Comparison of ENCODE assay signal across 33 mouse cellular contexts in the genomic region with DNA sequence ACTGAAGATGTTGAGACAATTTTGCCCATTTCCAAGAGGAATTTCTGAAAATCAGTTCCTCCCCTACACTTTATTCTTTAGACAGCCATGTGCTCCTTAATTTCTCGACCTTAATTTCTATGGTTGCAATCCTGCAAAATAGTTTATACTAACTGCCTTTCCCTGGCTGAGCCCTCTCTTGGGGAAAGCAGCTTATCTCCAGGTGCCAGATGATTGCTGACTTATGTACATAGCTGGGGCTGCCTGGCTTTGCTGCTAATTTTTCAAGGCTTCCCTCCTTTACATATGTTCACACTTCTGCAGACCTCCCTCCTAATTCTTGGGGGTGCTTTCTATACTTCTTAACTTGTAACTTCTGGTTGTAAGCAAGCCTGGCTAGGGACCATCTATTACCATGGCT. TPM values are rescaled to one million over a fixed set of nuclear protein-coding genes. Genes with fewer than 3 reads are reported as not detected.
A peak's percentile ranks its signal among the peaks of the same experiment; 100 is the strongest.
DNase-seq lines count a peak whose midpoint lies in the region; ATAC-seq and TF ChIP-seq lines count a peak whose summit lies in the region.
"Had no signal": no experiment of that assay in that cellular context is flagged by ENCODE, and none has a peak within 500 bp of the region (broad histone marks: within the 10 kb centered on the region; RNA-seq: fewer than 3 reads in every experiment).

No protein-coding gene starts in this region.

- no peaks in the 10 kb centered on the region for H3K9me3 ChIP-seq in stomach, embryonic 14.5 days (ENCODE audit: control insufficient read depth, low read depth, low read length)
- no peaks in the 10 kb centered on the region for H3K9me3 ChIP-seq in stomach, postnatal 0 days (ENCODE audit: control insufficient read depth, low read length)
- H3K9me3 ChIP-seq: forebrain, embryonic 10.5 days; forebrain, embryonic 13.5 days; hindbrain, embryonic 10.5 days; hindbrain, embryonic 13.5 days had no signal

- H3K27me3 ChIP-seq in stomach, embryonic 14.5 days (ENCODE audit: control insufficient read depth, insufficient read depth, low read length): no peaks in the 10 kb centered on the region
- H3K27me3 ChIP-seq in stomach, postnatal 0 days (ENCODE audit: control insufficient read depth, insufficient read depth, low read length): no peaks in the 10 kb centered on the region
- H3K27me3 ChIP-seq: forebrain, embryonic 13.5 days; hindbrain, embryonic 13.5 days had no signal

- no peaks in the 10 kb centered on the region for H3K36me3 ChIP-seq in stomach, embryonic 14.5 days (ENCODE audit: control insufficient read depth, insufficient read depth, low read length)
- no peaks in the 10 kb centered on the region for H3K36me3 ChIP-seq in stomach, postnatal 0 days (ENCODE audit: control insufficient read depth, insufficient read depth, low read length)
- H3K36me3 ChIP-seq: forebrain, embryonic 10.5 days; hindbrain, embryonic 10.5 days; hindbrain, embryonic 13.5 days had no signal

- H3K4me2 ChIP-seq in stomach, embryonic 14.5 days (replicated peaks; ENCODE audit: low read depth, low read length): no peak overlapping the region
- H3K4me2 ChIP-seq in stomach, postnatal 0 days (replicated peaks; ENCODE audit: low read depth): no peak overlapping the region
- H3K4me2 ChIP-seq: forebrain, embryonic 13.5 days; heart, embryonic 11.5 days; hindbrain, embryonic 13.5 days had no signal

- TF ChIP-seq EP300 in stomach, postnatal 0 days (optimal IDR thresholded peaks at IDR 0.05): no peak

- ATAC-seq in stomach, embryonic 14.5 days (ENCODE audit: insufficient number of reproducible peaks, insufficient read depth, low FRiP score, low read depth): 0 out of 2 replicates have a peak, but pooled peaks have one; percentile 53
- 0 out of 2 replicates have a peak, but pooled peaks have one; percentile 40 for ATAC-seq in stomach, postnatal 0 days (ENCODE audit: low FRiP score, low TSS enrichment)
- ATAC-seq in megakaryocyte, adult 5-6 weeks (ENCODE audit: poor library complexity, severe bottlenecking): no peak
- ATAC-seq: activated CD4-positive, CD25-positive, alpha-beta regulatory T cell, adult 4 months; forebrain, embryonic 13.5 days; forebrain, embryonic 16.5 days; hindbrain, embryonic 16.5 days had no signal

- 0 out of 2 replicates have a peak overlapping the region, but pooled peaks have one; percentile 29 for H3K27ac ChIP-seq in stomach, embryonic 14.5 days (ENCODE audit: low read length)
- no peak overlapping the region for H3K27ac ChIP-seq in stomach, postnatal 0 days (replicated peaks)
- H3K27ac ChIP-seq: forebrain, embryonic 10.5 days; forebrain, embryonic 13.5 days; hindbrain, embryonic 10.5 days; hindbrain, embryonic 13.5 days had no signal

- WGBS in stomach, embryonic 14.5 days: 13% methylated on average over 1 of the region's 1 CpGs
- 41% methylated on average over 1 of the region's 1 CpGs for WGBS in stomach, postnatal 0 days

- H3K9ac ChIP-seq in stomach, embryonic 14.5 days (replicated peaks; ENCODE audit: low read depth, low read length): no peak overlapping the region
- H3K9ac ChIP-seq in stomach, postnatal 0 days (ENCODE audit: low read length): no peak overlapping the region
- H3K9ac ChIP-seq: forebrain, embryonic 13.5 days; hindbrain, embryonic 13.5 days had no signal

- peak; percentile 57 for DNase-seq in heart, adult 11 months
- DNase-seq in heart, postnatal 4 days: no peak
- no peak for DNase-seq in stomach, postnatal 0 days (ENCODE audit: low spot score)
- DNase-seq in natural killer cell, adult 2 months (ENCODE audit: low spot score in 2 of 2): no peak
- DNase-seq: adrenal gland, adult 8-10 months; adrenal gland, postnatal 25 days; cerebellum, adult 11-12 months; cerebellum, adult 8-10 months; cerebellum, postnatal 10 days; cerebellum, postnatal 36 days; gastrocnemius, postnatal 10 days; gastrocnemius, postnatal 36 days had no signal

- H3K4me1 ChIP-seq in stomach, embryonic 14.5 days (ENCODE audit: control insufficient read depth, insufficient read depth, low read length): 0 out of 2 replicates have a peak, but pooled peaks cover 3% of the 10 kb centered on the region
- H3K4me1 ChIP-seq in stomach, postnatal 0 days (replicated peaks; ENCODE audit: control insufficient read depth, insufficient read depth): no peaks in the 10 kb centered on the region
- H3K4me1 ChIP-seq: forebrain, embryonic 10.5 days; hindbrain, embryonic 10.5 days; hindbrain, embryonic 13.5 days had no signal

- H3K4me3 ChIP-seq in stomach, embryonic 14.5 days (ENCODE audit: low read depth, low read length): no peak overlapping the region
- no peak overlapping the region for H3K4me3 ChIP-seq in stomach, postnatal 0 days (ENCODE audit: low read depth, low read length)
- H3K4me3 ChIP-seq: forebrain, embryonic 10.5 days; forebrain, embryonic 13.5 days; hindbrain, embryonic 10.5 days; hindbrain, embryonic 13.5 days had no signal

- TF ChIP-seq CTCF in stomach, postnatal 0 days (IDR thresholded peaks at IDR 0.05; ENCODE audit: low read depth): no peak

RNA-seq across cellular contexts. Expression of gene Cyp4v3, which starts 12.1 kb away (rescaled TPM):
- 1 to 10 TPM; 1.1 to 1.4 TPM for total RNA-seq in heart, postnatal 4 days (2021)
- polyA plus RNA-seq in stomach, embryonic 14.5 days (2014; fragmentation: Nextera tagmentation; extraction: Ambion mirVana): 3.3 and 4.1 TPM in 2 replicates
- polyA plus RNA-seq in stomach, postnatal 0 days (2015; fragmentation: Nextera tagmentation; extraction: Ambion mirVana): 5.1 and 6.3 TPM in 2 replicates
- 18.4 and 21.6 TPM in 2 replicates for total RNA-seq in megakaryocyte, adult 5-6 weeks (2015)
- total RNA-seq in megakaryocyte, adult 5-6 weeks (2017): 18.0 and 21.5 TPM in 2 replicates

RNA-seq across cellular contexts. Expression of gene Gm45753, which starts 12.7 kb away (rescaled TPM):
- not detected for total RNA-seq in heart, postnatal 4 days (2021)
- not detected in 2 replicates for polyA plus RNA-seq in stomach, embryonic 14.5 days (2014; fragmentation: Nextera tagmentation; extraction: Ambion mirVana)
- 0.06 and 0.08 TPM in 2 replicates for polyA plus RNA-seq in stomach, postnatal 0 days (2015; fragmentation: Nextera tagmentation; extraction: Ambion mirVana)
- not detected in 2 replicates for total RNA-seq in megakaryocyte, adult 5-6 weeks (2015)
- total RNA-seq in megakaryocyte, adult 5-6 weeks (2017): 0.12 TPM in 1 of 2 replicates, not detected in the other
- total RNA-seq: adrenal gland, postnatal 25 days; ES-E14; gastrocnemius, adult 18-20 months; gastrocnemius, postnatal 10 days; gastrocnemius, postnatal 36 days; granulocyte monocyte progenitor cell, adult 5-6 weeks; heart, adult 8-10 months; heart, postnatal 25 days had no signal
- polyA plus RNA-seq: activated CD4-positive, CD25-positive, alpha-beta regulatory T cell, adult 4 months; brain, embryonic 14.5 days; cortical plate, adult 2 months; embryonic facial prominence, embryonic 11.5 days; embryonic facial prominence, embryonic 14.5 days; forebrain, embryonic 10.5 days; forebrain, embryonic 13.5 days; forebrain, embryonic 16.5 days; heart, embryonic 11.5 days; heart, embryonic 14.5 days; heart, postnatal 0 days; hindbrain, embryonic 10.5 days; hindbrain, embryonic 13.5 days; hindbrain, embryonic 16.5 days had no signal

RNA-seq across cellular contexts. Expression of gene Klkb1, which starts 26.3 kb away (rescaled TPM):
- not detected for total RNA-seq in heart, postnatal 4 days (2021)
- not detected in 2 replicates for polyA plus RNA-seq in stomach, embryonic 14.5 days (2014; fragmentation: Nextera tagmentation; extraction: Ambion mirVana)
- polyA plus RNA-seq in stomach, postnatal 0 days (2015; fragmentation: Nextera tagmentation; extraction: Ambion mirVana): 0.02 and 0.13 TPM in 2 replicates
- total RNA-seq in megakaryocyte, adult 5-6 weeks (2015): 0.16 TPM in 1 of 2 replicates, not detected in the other
- not detected in 2 replicates for total RNA-seq in megakaryocyte, adult 5-6 weeks (2017)
- total RNA-seq: adrenal gland, postnatal 25 days; ES-E14; gastrocnemius, postnatal 10 days; gastrocnemius, postnatal 36 days; granulocyte monocyte progenitor cell, adult 5-6 weeks; heart, adult 8-10 months; heart, postnatal 25 days had no signal
- polyA plus RNA-seq: embryonic facial prominence, embryonic 11.5 days; forebrain, embryonic 13.5 days; forebrain, embryonic 16.5 days; heart, embryonic 11.5 days; heart, embryonic 14.5 days; heart, postnatal 0 days; hindbrain, embryonic 10.5 days; hindbrain, embryonic 13.5 days had no signal

RNA-seq across cellular contexts. Expression of gene F11, which starts 59.1 kb away (rescaled TPM):
- total RNA-seq in heart, postnatal 4 days (2021): not detected
- polyA plus RNA-seq in stomach, embryonic 14.5 days (2014; fragmentation: Nextera tagmentation; extraction: Ambion mirVana): not detected in 2 replicates
- polyA plus RNA-seq in stomach, postnatal 0 days (2015; fragmentation: Nextera tagmentation; extraction: Ambion mirVana): 0.05 TPM in 2 replicates
- not detected in 2 replicates for total RNA-seq in megakaryocyte, adult 5-6 weeks (2015)
- total RNA-seq in megakaryocyte, adult 5-6 weeks (2017): not detected in 2 replicates
- total RNA-seq: adrenal gland, postnatal 25 days; ES-E14; gastrocnemius, adult 18-20 months; gastrocnemius, postnatal 36 days; granulocyte monocyte progenitor cell, adult 5-6 weeks; heart, adult 8-10 months; heart, postnatal 25 days had no signal
- polyA plus RNA-seq: activated CD4-positive, CD25-positive, alpha-beta regulatory T cell, adult 4 months; brain, embryonic 14.5 days; cortical plate, adult 2 months; embryonic facial prominence, embryonic 11.5 days; embryonic facial prominence, embryonic 14.5 days; forebrain, embryonic 10.5 days; forebrain, embryonic 13.5 days; forebrain, embryonic 16.5 days; heart, embryonic 11.5 days; heart, embryonic 14.5 days; heart, postnatal 0 days; hindbrain, embryonic 10.5 days; hindbrain, embryonic 13.5 days; hindbrain, embryonic 16.5 days had no signal

Comparison
In these comparisons a context has a peak if more than half of its experiments do, and no peak if none do; other contexts are left out.
1. RNA of gene Cyp4v3, which starts 12.1 kb away (total RNA-seq): 18.0 to 21.6 TPM in megakaryocyte, adult 5-6 weeks; 1.1 to 1.4 TPM in heart, postnatal 4 days; every median in the first group is over 4 times any median in the second.